Mouse (Mus musculus): ENCODE measurements around the gene Etv5.

GRCm38 (mm10) chr16:22396420-22396819, 43.1 kb downstream of the Etv5 start:
- TF ChIP-seq POLR2A (IDR thresholded peaks at IDR 0.05; ENCODE audit: insufficient read depth, low read depth, low read length), result no peak
- TF ChIP-seq CTCF (IDR thresholded peaks at IDR 0.05; ENCODE audit: insufficient read depth, low read depth, low read length), result no peak
